Mouse (Mus musculus) right cerebral cortex, postnatal 4 days (tissue): ENCODE measurements around the gene Akap11.
"Not testable (repeated sequence)": the region's sequence is repeated elsewhere in the genome, so short reads cannot be mapped to it uniquely, and the experiment has no call there.

Source experiments
- DNase-seq: peaks from one replicate; pipeline ENCODE4 v3.0.0-alpha.2; 2022

The Akap11 gene

GRCm38 (mm10) chr14:78536281-78537165 is at the start of gene Akap11:
TSS of gene Akap11 (minus strand) at chr14:78536808.
- peak; percentile 94 for DNase-seq

GRCm38 (mm10) chr14:78584222-78584621 is 47.6 kb upstream of the Akap11 start:
- DNase-seq: no peak

- DNase-seq: no peak
Measured at GRCm38 (mm10) chr14:78583168-78583567, 46.6 kb upstream of the Akap11 start.

- peak; percentile 11 for DNase-seq
Measured at GRCm38 (mm10) chr14:78575899-78576298, 39.3 kb upstream of the Akap11 start.

GRCm38 (mm10) chr14:78568410-78568809 is 31.8 kb upstream of the Akap11 start:
- DNase-seq: no peak

- DNase-seq: no peak
Measured at GRCm38 (mm10) chr14:78566431-78566830, 29.8 kb upstream of the Akap11 start.

GRCm38 (mm10) chr14:78564292-78564691 is 27.7 kb upstream of the Akap11 start:
- DNase-seq: no peak

GRCm38 (mm10) chr14:78563211-78563610 is 26.6 kb upstream of the Akap11 start:
- DNase-seq: no peak

GRCm38 (mm10) chr14:78562121-78562520 is 25.5 kb upstream of the Akap11 start:
- DNase-seq: no peak

GRCm38 (mm10) chr14:78559042-78559441 is 22.4 kb upstream of the Akap11 start:
- no peak for DNase-seq

GRCm38 (mm10) chr14:78554830-78555229 is 18.2 kb upstream of the Akap11 start:
- DNase-seq: not testable (repeated sequence)

GRCm38 (mm10) chr14:78553661-78554060 is 17.1 kb upstream of the Akap11 start:
- DNase-seq: no peak

- DNase-seq: no peak
Measured at GRCm38 (mm10) chr14:78548807-78549206, 12.2 kb upstream of the Akap11 start.

- DNase-seq: no peak
Measured at GRCm38 (mm10) chr14:78541319-78541718, 4.7 kb upstream of the Akap11 start.

- DNase-seq: no peak
Measured at GRCm38 (mm10) chr14:78539821-78540220, 3.2 kb upstream of the Akap11 start.

GRCm38 (mm10) chr14:78538572-78539320 is 2.1 kb upstream of the Akap11 start:
- DNase-seq: no peak

- peak; percentile 39 for DNase-seq
Measured at GRCm38 (mm10) chr14:78537551-78537950, 943 bp upstream of the Akap11 start.

- DNase-seq: no peak
Measured at GRCm38 (mm10) chr14:78535366-78535765, 1.2 kb downstream of the Akap11 start.

- DNase-seq: no peak
Measured at GRCm38 (mm10) chr14:78534651-78535050, 2.0 kb downstream of the Akap11 start.

GRCm38 (mm10) chr14:78533701-78534100 is 2.9 kb downstream of the Akap11 start:
- DNase-seq: no peak

GRCm38 (mm10) chr14:78532345-78532744 is 4.3 kb downstream of the Akap11 start:
- DNase-seq: no peak

GRCm38 (mm10) chr14:78530256-78530655 is 6.4 kb downstream of the Akap11 start:
- no peak for DNase-seq

- DNase-seq: no peak
Measured at GRCm38 (mm10) chr14:78528461-78529425, 7.9 kb downstream of the Akap11 start.
